Mouse (Mus musculus) liver, adult 2 months (tissue): ENCODE data around the gene Rbm14.

Experiments
- CTCF ChIP-seq: fragments of 200-500 bp; IDR thresholded peaks from 2 replicates; pipeline ENCODE4 v1.5.1; 2011; ENCODE audit warnings: low read depth, low read length, control low read depth
- POLR2A ChIP-seq: fragments of 200-500 bp; IDR thresholded peaks from 2 replicates; pipeline ENCODE4 v1.6.1; 2011; ENCODE audit warnings: low read length, control low read depth; ENCODE audit not compliant: insufficient read depth; ENCODE audit errors: extremely low read depth

- TF ChIP-seq CTCF (peak; percentile 59), POLR2A (no peak)
Observed at GRCm38 (mm10) chr19:4813015-4813414, 1.6 kb upstream of the Rbm14 start.
